Mouse (Mus musculus) spleen, embryonic (tissue): ENCODE data around the gene Phpt1.
"Not testable (repeated sequence)": the region's sequence is repeated elsewhere in the genome, so short reads cannot be mapped to it uniquely, and the experiment has no call there.

Source experiments
- CTCF ChIA-PET: fragments of 350-600 bp; sonication (Branson Sonifier 250); formaldehyde crosslinking; loops from one replicate; lab custom pipeline; 2022; lab: Charles Lee

Phpt1 gene

DNA sequence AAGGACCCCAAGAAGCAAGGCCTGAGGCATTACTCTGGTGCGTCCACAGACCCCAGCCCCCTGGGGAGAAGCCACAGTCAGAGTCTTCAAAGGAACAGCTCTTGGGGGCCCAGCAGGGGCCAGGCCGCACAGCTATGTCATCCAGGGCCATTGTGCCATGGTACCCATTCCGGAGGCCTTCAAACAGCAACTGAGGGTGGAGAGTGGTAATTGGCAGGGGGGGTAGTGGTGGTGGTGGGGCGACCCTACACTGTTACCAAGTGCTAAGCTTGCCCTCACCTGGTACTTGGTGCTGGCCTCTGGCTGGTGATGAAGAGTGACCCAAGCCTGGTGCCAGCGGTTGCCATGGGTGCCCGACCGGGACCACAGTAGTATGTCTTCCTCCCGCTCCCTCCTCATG, 9.3 kb downstream of the Phpt1 start:
- CTCF ChIA-PET: no interaction called here

DNA sequence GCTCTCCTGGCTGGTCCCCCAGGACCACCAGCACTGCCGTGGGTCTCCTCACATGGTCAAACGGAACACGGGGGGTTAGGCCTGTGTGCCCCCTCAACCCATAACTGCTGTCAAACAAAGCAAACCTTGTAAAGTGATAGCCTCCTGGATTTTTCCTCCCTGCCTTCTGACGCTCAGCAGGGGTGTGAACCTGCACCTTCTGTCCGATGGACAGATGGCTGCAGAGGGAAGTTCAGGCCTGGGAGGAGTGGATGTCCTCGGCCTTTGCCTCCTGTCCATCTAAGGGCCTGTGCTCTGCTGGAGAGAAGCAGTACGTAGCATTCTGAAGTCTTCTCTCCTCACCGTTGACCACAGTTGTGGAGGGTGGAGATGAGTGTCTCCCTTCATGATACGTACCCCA, 13.1 kb downstream of the Phpt1 start:
- CTCF ChIA-PET: interaction anchor here (0.6 kb wide), 1 partner anchor 138 kb away, joined by 7 read pairs; no protein-coding TSS in a partner anchor

DNA sequence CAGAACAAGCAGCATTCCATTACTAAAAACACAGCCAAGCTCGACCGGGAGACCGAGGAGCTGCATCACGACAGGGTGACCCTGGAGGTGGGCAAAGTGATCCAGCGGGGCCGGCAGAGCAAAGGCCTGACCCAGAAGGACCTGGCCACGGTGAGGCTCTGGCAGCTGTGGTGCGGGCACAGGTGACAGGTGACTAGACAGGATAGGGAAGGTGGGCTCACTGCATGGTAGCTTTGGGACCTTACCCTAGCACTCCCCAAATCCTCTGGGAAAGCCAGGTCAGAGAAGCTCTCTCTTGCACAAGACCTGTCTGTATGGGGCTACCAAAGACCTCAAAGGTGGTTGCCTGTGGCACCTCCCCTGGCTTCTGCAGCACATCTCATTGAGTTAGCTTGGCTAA, 14.5 kb downstream of the Phpt1 start:
- CTCF ChIA-PET: no interaction called here

DNA sequence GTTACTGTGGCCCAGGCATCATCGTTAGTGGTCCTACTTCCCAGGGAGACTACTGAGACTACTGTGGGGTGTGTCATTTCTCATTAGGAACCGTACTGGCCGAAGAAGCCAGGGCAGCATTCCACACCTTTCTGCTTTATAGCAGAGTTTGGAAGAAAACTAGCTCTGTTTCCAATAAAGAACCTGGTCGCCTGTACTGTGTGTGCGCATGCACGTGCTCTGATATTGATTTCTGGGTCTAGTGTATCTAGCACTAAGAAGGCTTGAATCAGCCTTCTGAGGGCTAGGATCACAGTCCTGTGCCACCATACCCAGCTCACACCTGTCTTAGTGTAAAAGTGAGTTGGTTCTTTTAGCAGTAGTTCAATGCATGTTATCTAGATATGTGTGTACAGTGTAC, 16.2 kb downstream of the Phpt1 start:
- CTCF ChIA-PET: no interaction called here

DNA sequence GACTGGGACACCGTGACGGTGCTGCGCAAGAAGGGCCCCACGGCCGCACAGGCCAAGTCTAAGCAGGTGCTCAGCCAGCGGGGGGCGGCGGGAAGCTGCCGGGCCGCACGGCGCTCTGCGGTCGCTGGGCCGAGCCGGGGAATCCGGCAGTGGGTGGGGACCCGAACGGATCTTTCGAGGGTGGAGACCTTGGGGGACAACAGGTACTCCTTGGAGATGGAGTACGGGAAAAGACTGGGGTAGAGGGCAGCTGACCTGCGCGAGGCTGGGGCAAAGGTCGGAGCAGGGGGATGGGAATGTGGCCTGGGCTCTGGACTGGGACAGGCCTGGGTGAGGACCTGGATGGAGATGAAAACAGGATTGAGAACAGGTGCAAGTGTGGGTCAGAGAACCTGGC, 17.1 kb downstream of the Phpt1 start:
- CTCF ChIA-PET: interaction anchor here (1.1 to 1.5 kb wide), 2 partner anchors 17 to 23 kb away, joined by 3 to 6 read pairs; partner anchors contain the start of genes Ajm1 and Phpt1

DNA sequence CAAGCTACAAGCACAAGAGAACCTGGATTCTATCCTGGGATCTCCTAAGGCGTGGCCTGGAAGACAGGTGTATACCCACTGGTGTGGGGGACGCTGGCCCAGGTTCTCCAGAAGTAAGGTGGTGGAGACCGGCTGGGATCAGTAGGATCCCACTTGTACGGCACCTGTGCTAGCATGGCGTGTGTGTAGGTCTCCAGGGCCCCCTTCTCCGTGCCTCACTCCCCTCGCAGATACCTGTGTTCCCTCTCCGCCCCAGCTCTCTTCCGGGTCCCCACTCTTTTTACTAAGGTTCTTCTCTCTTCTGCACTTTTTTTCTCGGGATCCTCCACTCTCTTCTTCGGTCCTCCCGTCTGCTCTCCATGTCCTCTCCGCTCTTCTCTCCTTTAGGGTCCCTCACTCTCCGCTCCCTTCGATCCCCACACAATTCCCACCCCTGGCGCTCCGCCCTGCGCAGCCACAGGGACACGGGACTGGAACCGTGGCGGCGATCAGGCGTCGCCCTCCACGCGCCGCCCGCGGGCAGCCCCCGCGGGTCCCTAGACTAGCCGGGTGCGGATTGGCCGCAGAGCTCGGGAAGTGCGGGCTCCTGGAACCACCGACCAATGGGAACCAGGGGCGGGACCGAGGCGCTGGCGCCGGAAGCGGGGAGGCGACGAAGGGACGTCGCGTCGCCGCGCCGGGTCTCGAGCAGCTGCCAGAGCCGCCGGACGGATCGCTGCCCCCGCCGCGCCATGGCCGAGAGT, 17.6 kb downstream of the Phpt1 start, which contains the start of gene Edf1:
Gene Edf1, plus strand, starts transcription at position 627 of the 743 bp plus-strand sequence.
- CTCF ChIA-PET: interaction anchor here (0.6 to 1.5 kb wide), 4 partner anchors 10 to 186 kb away, joined by 3 to 7 read pairs (median 6); partner anchors contain the start of genes Ajm1, Phpt1 and Traf2

DNA sequence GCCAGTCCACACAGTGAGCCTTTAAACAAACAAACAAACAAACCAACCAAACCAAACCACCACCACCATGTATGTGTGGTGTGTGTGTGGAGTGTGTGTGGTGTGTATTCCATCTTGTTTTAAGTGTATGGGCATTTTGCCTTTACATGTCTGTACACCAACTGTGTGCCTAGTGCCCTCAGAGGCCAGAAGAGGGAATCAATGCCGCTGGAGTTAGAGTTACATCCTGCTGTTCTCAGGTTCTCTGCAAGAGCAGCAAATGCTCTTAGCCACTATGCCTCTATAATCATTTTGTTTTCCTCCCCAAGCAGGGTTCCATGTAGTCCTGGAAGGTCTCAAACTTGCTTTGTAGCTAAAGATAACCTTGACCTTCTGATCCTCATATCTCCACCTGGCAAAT, 18.7 kb downstream of the Phpt1 start:
- CTCF ChIA-PET: interaction anchor here (1.5 kb wide), 1 partner anchor 9 kb away, joined by 7 read pairs; the partner anchor contains the start of gene Traf2

DNA sequence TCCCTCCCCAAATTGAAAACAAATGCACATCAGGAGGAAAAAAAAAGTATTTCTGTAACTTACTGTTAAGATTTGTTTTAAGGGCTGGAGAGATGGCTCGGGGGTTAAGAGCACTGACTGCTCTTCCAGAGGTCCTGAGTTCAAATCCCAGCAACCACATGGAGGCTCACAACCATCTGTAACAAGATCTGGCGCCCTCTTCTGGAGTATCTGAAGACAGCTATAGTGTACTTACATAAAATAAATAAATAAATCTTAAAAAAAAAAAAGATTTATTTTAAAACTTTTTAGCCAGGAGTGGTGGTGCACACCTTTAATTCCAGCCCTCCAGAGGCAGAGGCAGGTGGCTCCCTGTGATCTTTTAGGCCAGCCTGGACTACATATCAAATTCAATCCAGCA, 19.5 kb downstream of the Phpt1 start:
- CTCF ChIA-PET: interaction anchor here (0.7 kb wide), 1 partner anchor 12 kb away, joined by 3 read pairs; no protein-coding TSS in a partner anchor

DNA sequence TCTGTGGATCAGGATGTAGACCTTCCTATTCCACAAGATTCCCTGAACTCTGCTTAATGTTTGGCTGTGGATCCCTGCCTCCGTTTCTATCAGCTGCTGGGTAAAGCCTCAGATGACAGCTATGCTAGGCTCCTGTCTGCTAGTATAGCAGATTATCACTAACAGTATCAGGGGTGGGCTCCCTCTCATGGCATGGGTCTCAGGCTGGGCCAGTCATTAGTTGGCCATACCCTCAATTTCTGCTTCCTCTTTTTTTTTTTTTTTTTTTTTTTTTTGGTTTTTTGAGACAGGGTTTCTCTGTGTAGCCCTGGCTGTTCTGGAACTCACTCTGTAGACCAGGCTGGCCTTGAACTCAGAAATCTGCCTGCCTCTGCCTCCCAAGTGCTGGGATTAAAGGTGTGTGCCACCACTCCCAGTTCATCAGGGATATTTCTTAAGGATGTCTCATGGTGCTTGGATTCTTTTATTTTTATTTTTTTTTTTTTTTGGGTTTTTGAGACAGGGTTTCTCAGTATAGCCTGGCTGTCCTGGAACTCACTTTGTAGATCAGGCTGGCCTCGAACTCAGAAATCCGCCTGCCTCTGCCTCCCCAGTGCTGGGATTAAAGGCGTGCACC, 21.7 kb downstream of the Phpt1 start:
- CTCF ChIA-PET: not testable (repeated sequence)

DNA sequence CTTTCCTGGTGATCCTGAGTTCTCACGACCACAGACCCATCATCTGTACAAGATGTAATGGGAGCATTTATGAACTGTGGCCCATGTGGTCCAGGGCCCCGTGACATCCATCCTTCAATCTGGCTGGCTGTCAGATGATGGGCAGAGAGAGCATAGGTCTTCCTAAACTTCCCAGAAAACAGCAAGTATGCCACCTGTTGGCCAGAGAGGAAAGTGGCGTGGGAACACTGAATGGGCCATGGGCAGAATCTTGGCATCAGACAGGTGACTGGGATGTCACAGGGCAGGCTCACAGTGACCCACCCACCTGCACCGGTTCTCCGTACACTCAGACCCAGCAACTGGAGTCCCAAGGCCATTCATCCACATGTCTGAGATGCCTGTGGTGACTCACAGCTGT, 23.8 kb downstream of the Phpt1 start:
- CTCF ChIA-PET: interaction anchor here (0.6 kb wide), 1 partner anchor 66 kb away, joined by 3 read pairs; no protein-coding TSS in a partner anchor

DNA sequence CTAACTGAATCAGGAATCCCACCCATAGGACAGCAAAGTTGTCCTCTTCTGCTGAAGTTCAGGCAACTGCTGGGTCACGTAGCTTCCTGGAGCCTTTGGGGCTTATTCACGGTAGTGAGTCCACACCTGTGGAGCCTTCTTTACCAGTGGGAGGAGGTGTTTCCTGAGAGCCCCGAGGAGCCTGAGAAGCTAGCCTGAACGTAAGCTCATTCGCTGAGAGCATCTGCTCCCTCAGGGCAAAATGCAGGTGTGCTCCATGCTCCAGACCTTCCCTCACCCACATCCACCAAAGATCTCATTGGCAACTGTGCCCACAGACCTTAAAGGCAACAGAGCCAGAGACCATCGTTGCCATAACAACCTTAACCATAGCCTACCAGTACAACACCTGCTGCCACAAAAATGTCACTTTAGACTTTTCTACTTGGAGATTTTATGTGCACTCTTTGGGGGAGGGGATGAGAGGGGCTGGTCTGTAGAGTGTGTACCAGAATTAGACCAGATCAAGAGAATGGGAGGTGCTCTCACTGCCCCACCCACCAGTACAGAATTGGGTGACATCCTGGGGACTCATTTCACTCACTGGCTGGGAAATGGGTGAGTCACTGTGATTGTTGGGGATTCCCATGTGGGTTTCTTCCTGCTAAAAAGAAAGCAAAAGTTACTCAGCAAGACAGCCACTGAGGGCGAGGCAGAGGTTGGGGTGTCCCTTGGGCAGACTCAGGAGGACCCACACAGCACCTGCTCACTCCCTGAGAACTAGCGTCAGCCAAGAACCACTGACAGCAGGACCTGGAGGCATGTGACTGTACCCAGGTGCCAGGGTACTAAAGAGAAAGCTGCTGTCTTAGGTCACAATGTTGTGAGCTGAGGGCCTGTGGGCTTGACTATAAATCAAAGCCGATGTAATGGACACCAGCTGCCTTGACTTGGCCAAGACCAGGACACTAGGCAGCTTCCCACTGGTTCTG, 25.7 kb downstream of the Phpt1 start:
- CTCF ChIA-PET: interaction anchor here (0.6 kb wide), 1 partner anchor 23 kb away, joined by 5 read pairs; no protein-coding TSS in a partner anchor

DNA sequence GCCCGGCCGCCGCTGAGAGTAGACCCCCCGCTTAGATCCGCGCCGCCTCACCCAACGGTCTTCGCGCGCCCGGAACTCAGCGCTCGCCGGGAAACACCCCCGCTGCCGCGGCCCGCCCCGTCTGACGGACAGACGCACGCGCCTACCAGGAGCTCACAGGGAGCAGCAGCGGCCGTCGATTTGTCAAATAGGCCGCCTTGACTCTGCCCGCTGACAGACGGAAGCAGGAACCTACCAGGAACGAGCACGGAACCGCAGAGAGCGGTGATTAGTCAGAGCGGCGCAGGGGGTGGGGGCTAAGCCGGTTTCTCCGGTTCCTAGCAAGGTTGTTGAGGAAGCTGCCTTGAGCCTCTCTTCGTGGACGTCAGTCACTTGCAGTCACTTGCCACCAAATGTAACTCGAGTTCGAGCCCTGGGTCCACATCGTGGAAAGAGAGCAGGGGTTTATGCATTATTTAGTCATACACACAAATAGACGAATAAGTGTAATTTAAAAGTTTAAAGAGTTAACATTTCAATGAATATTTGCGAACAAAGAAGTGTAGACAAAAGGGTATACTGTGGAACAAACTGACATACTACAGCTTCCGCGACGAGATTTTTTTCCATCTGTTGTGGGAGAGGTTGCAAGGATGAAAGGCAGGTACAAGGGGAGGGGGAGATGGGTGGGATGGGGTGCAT, 28.1 kb downstream of the Phpt1 start, which contains the start of gene Traf2:
Gene Traf2, minus strand, starts transcription at position 130 of the 681 bp plus-strand sequence.
- CTCF ChIA-PET: interaction anchor here (0.6 to 1.6 kb wide), 6 partner anchors 10 to 49 kb away, joined by 3 to 21 read pairs (median 3); no protein-coding TSS in a partner anchor

DNA sequence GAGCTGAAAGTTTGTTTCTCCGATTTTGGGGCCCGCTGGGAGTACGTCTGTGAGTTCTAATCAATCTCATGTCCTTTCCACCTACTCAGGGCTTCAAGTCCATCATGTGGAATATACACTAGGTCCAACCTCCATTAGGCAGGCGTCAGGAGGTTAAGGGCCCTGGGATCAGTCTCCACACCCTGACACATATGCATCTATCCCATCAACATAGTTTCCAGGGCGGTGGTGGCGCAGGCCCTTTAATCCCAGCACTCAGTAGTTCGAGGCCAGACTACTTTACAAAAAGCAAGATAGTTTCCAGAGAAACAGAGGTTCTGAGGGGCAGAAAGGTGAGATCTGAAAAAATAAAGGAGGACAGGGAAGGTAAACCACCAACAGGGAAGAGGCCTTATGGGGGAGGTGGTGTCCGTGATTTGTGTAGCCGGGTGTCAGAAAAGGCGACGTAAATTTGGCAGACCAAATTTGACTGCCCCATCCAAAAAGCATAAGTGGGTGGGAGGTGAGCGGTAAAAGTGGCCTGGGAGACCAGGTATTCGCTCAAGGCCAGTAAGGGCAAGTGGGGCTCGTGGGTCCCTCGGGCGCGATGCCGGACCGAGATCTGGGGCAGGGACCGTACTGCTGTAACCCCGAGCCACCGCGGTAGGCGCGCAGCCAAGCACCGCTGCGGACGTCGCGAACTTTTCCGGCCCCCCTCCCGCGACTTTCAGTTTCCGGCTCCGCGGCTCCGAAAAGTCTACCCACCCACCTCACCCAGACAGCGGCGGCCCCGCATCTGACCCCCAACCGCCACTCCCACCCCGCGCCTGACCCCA, 28.8 kb downstream of the Phpt1 start:
- CTCF ChIA-PET: interaction anchor here (0.7 to 1.6 kb wide), 2 partner anchors 11 to 32 kb away, joined by 7 to 21 read pairs; no protein-coding TSS in a partner anchor

DNA sequence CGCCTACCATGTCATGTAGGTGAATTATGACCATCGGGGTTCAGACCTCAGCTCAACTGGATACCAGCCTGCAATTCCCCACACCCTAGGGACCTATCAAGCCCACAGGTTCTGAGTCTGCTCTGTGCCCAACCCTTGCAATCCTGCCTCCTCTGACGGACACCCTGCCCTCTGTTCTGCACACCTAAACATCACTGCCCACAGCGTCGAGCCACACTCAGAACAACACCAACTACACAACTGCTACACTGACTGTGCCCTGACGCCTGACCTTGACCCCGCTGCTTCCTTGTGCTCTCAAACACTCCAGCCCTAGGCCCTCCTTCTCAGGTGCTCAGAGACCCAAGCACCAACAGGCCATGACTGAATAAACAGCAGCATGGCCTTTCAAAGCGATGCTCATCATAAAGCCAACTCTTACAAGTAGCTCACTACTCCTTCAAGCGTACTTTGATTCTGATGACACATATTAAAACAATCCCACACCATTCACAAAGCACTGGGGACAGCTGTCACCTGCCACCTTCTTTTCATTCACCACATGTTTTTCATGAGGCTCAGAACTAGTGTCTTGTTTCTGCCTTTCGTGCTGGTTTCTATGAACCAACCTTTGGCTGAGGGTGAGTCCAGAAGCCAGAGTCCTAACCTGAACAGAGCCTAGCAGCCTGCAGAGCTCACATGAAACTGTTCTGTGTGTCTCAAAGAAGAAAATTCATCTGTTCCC, 33.2 kb downstream of the Phpt1 start:
- CTCF ChIA-PET: no interaction called here

DNA sequence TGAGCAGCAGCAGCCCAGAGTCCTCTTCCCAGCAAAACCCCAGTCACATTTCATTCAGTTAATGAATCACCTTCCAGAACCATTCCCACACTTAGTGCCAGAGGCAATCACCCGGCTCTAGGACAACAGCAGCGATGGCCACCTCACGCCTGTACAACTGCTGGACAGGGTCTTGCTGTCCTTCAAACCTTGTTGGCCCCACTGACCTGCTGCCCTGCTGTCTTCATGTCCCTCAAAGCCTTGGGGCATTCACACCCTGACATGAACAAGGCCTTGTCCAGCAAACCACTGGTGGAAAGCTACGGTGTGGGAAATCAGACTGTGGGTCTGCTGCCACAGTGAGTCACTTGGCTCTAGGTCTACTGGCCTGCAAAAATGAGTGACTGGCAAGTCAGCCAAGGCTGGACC, 34.5 kb downstream of the Phpt1 start:
- CTCF ChIA-PET: interaction anchor here (0.6 kb wide), 1 partner anchor 21 kb away, joined by 4 read pairs; no protein-coding TSS in a partner anchor

DNA sequence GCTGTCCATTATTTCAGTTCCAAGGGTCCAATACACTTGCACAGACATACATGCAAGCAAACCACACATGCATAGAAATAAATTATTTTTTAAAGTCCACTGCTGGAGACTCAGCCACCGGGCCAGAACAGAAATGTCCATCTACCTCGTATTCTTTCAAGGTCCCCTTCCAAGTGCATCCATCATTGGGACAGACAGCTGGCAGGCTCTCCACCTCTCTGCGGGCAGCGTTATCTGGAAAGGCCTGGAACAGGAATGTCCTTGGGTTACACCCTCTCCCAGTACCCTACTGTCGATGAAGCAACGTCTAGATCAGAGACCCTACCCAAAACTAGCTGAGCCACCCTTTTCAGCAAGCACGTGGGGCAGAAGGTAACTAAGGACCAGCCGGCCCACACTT, 38.5 kb downstream of the Phpt1 start:
- CTCF ChIA-PET: no interaction called here

DNA sequence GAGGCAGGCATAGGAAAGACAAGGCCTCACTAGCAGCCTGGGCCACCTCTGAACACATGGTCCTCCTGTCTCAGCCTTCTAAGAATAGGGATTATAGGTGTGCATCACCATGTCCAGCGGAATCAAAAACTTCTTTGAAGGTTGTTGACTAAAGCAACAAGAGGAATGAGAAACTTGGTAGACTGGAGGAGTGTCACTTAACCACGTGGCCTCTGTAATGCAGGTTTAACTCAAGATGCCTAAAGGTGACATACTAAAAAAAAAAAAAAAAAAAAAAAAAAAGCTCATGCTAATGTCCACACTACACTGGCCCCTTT, 40.2 kb downstream of the Phpt1 start:
- CTCF ChIA-PET: interaction anchor here (0.6 to 0.7 kb wide), 3 partner anchors 11 to 275 kb away, joined by 3 read pairs; no protein-coding TSS in a partner anchor

DNA sequence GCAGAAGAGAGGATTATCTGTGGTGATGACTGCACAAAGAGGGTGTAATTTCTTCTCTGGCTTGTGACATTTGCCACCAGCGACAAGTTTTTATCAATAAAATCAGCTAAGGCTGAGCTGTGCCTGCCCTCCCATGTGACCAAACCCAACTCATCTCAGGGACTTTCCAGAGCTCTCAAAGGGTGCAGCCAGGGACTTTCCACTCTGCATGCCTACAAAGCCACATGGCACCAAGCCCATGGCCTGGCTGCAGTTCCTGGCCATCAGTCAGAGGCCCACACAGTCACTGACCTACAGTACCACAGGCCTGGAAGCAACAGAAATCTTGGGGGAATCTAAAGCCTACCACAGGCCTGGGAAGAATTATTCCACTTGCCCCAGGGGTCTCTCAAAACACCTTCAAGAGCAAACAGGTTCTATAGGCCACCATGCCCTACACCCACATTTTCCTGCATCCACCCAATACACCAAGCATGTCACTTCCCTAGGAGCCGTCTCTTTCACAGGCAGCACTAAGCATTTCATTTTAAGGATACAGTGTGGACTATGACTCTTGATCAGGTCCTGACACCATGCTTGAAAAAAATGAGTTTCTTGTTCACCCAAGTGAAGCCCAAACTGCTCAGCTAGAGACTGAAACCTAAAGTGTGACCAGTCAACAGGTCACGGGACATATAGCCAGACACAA, 40.7 kb downstream of the Phpt1 start:
- CTCF ChIA-PET: interaction anchor here (1.3 kb wide), 1 partner anchor 13 kb away, joined by 3 read pairs; the partner anchor contains the start of gene Traf2
